Mouse (Mus musculus): ENCODE measurements around the gene Selenow.

DNA sequence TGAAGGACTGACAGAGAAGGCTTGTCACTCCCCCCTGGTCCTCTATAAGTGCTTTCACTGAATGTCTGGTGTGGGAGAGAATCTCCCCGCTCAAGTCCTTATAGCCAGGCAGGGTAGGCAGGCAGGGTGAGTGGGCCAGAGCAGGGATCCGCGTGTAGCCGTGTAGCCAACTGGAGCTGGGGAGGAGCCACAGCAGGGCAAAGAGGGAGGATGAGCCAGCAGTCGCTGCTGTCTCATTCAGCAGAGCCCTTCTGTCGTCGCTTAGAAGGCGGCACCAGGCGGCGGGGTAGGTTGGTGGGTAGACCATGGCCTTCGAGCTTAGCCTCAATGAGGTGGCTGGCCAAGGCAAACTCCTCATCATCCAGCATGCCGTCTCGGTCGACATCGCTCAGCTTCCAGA lies 27.8 kb upstream of the Selenow start:
- TF ChIP-seq CTCF (conservative IDR thresholded peaks at IDR 0.05; ENCODE audit: insufficient read depth, insufficient read length, low read depth, low read length) (no peak), POLR2A (IDR thresholded peaks at IDR 0.05; ENCODE audit: low read depth, low read length) (no peak)

Measured in kidney, adult 2 months (tissue).